Mouse (Mus musculus): ENCODE results near the gene Jag2. TPM values are rescaled to one million over a fixed set of nuclear protein-coding genes. Genes with fewer than 3 reads are reported as not detected.

Jag2 gene
- total RNA-seq (2015) (0.36 and 1.3 TPM in 2 replicates), total RNA-seq (2017) (not detected in 2 replicates)

DNA sequence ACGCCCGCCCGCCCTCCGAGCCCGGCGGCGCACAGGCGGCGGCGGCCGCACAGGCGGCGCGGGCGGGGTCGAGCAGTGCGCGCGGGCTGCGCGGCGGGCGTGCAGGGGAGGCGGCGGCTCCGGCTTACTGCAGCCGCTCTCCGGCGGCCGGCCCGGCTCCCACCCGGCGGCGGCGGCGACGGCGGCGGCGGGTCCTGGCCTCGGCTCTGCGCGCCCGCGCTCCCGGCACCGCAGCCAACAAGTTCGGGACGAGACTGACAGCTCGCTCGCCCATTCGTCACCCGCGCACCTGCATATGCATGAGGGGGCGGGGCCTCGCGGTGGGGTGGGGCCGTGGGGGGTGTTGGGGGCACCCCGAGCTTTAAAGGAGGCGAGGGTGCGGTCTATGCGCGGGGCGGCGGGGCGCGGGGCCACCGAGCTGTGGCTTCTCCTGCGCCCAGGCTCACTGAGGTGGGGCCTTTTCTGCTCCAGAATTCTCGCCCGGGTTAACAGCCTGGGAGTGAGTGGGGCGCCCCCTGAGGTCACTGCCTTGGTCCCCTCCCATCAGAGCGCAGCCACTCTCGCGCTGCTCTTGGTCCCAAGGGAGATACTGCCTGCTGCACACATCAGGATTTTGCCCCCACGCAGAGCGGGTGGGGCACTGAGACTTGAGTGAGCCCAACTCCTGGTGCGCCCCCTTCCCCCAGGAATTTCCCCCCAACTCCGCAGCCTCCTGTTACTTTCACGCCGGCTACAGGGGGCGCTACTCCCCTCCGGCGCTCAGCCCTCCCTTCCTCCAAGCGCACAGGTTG lies at the start of gene Jag2:
Gene Jag2, minus strand, starts transcription at position 215 of the 791 bp plus-strand sequence.
- no peak for ATAC-seq (ENCODE audit: poor library complexity, severe bottlenecking)

DNA sequence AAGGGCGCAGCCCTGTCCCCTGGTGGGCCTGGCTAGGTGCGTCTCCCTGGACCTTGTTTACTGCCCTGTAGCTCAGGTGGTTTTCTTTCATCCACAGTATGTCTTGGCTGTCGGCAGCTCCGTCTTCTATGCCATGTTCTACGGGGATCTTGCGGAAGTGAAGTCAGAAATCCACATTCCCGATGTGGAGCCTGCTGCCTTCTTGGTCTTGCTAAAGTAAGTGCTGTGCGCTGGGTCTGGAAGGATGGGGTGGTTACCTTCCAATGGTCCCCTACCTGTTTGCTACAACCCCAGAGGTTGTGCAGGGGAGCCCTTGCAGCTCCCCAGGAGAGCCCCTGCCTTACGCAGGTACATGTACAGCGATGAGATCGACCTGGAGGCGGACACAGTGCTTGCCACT lies 47.6 kb upstream of the Jag2 start:
- ATAC-seq (ENCODE audit: poor library complexity, severe bottlenecking): no peak

DNA sequence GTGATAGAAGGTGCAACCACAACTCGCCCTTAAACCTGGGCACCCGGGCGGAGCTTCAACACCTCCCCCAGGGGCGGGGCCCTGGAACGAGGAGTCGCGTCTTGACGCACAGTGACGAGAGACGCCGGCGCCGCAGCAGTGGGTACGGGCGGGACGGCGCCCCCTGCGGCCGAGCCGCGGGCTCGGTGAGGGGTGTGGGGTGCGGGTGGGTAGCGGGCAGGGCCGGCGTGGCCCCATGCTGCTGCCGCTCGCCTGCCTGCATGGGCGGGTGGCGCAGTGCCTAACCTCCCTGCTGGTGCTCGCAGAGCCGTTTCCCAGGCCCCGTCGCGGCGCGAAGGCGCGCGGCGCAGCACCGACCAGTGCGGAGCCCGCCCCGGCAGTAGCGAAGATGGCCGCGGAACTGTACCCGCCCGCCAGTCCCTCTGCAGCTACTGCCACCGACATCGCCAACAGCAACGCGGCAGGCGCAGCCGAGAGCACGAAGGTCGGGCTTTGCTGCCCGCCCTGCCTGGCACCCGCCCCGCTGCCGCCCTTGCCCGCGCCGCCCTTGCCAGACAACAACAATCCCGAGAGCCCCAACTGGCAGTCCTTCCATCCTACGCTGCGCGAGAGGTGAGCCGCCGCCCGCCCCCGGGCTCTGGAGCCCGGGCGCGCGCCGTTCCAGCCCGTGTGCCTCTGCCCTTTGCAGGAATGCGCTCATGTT lies 46.9 kb upstream of the Jag2 start, which contains the start of gene Btbd6:
Gene Btbd6, plus strand, starts transcription at position 112 of the 703 bp plus-strand sequence.
- peak; percentile 96 for ATAC-seq (ENCODE audit: poor library complexity, severe bottlenecking)

DNA sequence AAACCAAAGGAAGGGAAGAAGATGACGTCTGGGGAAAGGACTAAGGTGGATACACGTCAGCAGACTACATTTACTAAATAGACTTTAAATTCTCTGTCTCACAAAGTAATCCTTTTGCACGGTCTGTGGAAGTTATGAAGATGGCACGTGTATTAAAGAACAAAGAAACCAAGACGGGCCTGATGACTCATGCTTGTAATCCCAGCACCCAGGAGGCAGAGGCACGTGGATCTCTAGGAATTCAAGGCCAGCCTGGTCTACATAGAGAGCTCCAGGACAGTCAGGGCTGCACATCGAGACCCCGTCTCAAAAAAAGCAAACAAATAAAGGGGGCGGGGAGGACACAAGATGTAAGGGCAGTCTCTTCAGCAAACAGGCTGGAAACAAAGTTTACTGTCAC lies 45.2 kb upstream of the Jag2 start:
- ATAC-seq (ENCODE audit: poor library complexity, severe bottlenecking): no peak

DNA sequence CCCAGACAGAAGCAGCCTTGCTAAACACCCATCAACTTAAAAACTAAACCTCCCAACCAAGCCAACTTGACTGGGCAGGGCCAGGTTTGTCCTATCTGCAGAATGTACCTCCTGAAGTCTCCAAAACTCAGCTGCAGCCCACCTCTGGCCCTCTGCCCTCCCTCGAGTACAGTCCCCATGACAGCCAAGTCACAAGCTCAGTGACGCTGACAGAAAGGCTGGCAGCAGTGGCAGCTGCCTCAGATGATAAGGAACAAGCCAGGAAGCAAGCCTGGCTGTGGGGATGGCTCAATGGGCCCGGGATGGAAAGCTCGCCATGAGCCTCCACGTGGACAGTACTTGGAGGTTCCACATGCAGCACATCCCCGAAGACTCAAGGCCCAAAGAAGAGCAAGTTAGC lies 40.0 kb upstream of the Jag2 start:
- ATAC-seq (ENCODE audit: poor library complexity, severe bottlenecking): no peak

DNA sequence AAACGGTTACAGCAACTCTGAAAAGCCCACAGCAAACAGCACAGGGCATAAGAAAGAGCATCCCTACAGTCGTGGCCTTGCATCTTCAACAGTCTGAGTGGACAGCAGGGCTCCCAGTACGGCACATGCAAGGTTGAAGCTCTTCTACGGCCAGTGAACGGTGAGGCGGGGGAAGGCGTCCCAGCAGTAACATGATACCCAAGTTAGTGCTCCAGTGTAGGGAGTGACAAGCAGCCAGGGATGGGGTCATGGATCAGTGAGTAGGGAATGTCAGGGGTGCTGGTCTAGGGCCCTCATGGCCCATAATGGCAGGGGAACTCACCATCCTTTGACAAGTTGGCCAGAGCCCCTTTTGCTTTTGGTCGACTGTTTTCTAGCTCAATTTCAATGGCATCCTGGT lies 39.4 kb upstream of the Jag2 start:
- ATAC-seq (ENCODE audit: poor library complexity, severe bottlenecking): no peak

DNA sequence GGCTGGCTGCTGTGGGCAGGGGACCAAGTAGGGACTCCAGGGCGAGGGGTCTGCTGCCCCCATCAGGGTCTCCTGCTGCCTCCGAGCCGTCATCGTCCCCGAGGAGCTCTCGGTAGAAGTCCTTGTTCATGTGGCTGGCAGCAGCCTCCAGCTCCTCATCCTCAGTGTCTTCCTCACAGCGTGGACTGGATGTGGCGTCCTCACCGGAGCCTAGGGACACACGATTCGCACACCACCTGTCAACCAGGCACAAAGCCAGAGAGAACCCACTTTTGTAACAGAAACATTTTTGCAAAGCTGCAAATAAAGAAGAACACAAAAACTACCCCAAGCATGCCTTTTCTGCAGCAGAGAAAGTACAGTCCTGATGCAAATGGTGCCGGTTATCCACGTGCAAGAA lies 36.2 kb upstream of the Jag2 start:
- no peak for ATAC-seq (ENCODE audit: poor library complexity, severe bottlenecking)

DNA sequence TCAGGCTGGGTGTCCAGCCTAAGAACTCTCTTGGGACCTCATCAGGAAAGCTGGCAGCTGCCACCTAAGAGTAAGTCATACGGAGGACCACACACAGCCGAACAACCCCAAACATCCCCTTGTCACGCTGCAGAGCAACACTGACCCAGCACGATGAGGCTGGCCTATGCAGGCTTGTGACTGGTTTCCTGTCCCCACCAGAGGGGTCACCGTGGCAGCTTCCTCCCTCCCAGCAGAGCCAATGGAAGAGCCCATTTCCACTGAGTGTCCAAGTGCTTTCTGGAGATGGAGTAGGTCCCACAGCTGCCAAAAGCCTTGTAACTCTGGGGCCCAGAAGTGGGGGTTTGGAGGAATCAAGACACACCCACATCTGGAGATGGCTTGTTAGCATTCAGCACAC lies 32.3 kb upstream of the Jag2 start:
- no peak for ATAC-seq (ENCODE audit: poor library complexity, severe bottlenecking)

DNA sequence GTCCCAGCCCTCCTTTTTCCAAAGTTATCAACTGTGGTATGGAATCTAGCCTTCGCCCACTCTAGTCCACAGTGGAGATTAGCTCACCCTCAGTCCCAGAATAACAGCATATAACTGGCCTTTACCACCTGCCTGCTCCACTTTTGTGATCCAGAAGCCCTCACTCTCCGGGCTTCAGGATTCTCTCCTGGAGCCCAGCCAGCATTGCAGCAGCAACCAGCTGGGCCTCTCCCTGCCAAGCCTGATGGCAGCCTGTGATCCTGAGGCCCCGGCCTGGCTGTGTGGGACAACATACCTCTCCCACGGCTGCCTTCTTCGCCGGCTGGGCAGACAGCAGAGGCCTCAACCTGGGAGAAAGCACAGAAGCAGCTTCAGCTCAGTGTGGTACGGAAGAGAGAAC lies 31.9 kb upstream of the Jag2 start:
- ATAC-seq (ENCODE audit: poor library complexity, severe bottlenecking): no peak

DNA sequence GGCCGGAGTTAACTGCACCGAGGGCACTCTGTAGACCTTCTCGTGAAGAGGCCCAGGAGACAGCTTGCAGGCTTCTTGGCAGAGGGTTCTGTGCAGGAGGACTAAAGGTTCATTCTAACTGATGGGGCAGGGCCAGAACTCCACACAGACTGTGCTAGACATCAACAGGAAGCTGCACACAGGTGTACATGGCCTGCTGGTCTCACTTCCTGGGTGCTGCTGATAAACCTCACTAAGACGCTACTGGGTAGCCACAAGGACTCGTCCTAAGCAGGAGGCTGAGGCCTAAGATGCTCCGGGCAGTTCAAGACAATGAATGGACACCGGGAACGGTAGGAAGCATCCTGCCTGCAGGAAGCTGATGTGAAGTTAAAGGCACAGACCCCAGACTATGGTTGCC lies 29.8 kb upstream of the Jag2 start:
- ATAC-seq (ENCODE audit: poor library complexity, severe bottlenecking): no peak

DNA sequence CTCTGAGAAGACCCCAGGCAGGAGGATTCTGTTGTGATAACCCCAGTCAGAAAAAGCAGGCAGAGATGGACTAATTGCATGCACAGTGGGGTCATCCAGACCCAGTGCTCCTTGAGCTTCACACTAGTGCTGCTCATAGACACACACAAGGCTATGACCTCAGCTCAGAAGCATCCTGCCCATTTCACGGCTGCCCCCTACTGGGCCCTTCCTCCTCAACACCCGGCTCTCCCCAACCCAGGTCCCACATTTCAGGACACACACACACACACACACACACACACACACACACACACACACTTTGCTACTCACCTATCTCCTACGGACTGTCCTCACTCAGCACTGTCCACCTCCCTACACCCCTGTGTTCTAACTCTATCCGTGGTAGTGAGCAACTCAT lies 28.7 kb upstream of the Jag2 start:
- peak; percentile 46 for ATAC-seq (ENCODE audit: poor library complexity, severe bottlenecking)

DNA sequence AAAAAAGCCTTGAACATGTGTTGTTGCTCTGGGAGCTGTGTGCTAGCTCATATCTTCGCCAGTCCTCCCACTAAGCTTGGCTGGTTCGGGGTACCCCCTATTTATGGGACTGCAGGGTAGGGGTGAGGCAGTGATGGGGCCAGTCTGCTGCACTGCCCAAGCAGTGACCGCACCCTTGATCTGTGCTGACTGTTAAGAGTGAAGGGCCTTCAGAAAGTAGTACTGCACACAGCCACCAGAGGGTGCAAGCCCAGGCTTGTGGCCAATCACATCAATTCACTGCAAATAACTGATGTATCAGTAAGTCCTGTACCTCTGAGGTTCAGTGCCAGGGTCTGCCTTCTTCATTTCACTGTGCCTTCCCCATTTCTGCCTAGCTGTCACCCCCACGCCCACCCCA lies 26.2 kb upstream of the Jag2 start:
- ATAC-seq (ENCODE audit: poor library complexity, severe bottlenecking): peak; percentile 80

DNA sequence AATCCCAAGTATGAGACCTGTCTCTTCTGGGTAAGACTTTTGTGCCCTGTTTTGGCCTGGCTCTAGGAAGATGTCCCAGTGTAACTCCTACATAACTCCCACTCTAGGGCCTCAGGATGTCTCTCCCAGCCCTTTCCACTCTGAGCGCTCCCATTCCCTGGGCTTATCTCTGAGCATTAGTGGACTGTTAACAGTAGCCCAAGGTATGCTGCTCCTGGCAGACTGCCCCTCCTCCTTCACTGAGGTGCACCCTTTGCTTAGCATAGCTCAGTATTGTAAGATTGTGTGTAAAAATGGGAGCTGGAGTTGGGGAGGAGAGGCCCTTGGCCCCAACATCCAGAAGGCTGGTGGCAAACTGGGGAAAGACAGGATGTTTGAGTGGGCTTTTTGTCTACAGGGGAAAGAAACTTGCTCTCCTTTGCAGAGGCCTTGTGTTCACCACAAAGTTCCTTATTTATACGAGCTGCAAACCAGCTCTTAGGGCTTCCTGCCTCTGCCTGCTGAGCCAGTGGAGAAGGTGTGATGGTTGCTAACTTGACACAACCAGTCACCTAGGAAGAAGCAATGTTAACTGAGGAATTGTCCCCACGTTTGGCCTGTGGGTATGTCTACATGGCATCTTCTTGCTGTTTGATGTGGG lies 23.5 kb upstream of the Jag2 start:
- ATAC-seq (ENCODE audit: poor library complexity, severe bottlenecking): no peak

DNA sequence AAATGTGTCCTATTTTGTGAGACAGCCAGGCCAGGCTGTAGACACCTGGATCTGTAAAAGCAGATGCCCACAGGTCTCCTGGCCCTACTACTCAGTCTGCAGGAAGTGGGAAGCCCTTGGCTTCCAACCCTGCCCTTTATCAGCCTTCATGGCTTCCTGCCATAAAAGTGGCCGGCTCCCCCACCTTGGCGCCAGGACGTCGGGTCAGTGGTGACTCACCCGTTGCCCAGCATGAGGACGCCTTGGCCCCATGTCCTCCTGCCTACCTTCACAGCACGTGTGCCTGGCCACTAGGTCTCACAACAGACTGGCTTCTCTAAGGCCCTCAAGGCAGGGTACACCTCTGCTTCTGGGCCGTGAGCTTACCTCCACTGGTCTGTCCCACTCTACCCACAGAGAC lies 22.9 kb upstream of the Jag2 start:
- ATAC-seq (ENCODE audit: poor library complexity, severe bottlenecking): no peak

DNA sequence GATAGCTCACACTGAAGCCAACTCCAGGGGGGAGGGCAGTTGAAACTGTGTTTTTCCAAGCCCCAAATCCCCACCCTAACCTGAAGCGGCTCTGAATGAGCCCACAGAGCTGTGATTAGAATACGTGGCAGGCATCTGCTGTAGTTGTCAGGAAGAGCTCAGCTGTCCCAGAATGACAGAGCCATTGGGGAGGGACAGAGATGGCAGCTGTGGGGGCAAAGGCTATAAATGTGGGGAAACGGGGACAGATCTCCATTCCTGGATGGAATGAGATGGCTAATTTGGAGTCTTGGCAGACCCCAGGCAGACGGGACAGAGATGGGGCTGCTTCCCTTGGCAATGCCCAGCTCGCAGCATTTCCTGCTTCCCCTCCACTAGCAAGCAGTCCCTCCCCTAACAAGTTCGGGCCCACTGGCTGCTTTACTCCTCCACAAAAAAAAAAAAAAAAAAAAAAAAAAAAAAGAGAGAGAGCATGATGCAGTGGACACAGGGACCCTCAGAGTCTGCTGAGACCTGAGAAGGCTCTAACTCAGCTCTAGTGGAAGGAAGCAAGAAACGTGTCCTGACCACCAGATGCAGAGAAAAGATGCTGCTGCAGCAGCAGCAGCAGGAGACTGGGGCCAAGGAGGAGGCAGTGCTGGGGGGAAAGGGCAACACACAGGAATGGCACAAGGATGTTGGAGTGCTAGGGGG lies 21.7 kb upstream of the Jag2 start:
- ATAC-seq (ENCODE audit: poor library complexity, severe bottlenecking): no peak

DNA sequence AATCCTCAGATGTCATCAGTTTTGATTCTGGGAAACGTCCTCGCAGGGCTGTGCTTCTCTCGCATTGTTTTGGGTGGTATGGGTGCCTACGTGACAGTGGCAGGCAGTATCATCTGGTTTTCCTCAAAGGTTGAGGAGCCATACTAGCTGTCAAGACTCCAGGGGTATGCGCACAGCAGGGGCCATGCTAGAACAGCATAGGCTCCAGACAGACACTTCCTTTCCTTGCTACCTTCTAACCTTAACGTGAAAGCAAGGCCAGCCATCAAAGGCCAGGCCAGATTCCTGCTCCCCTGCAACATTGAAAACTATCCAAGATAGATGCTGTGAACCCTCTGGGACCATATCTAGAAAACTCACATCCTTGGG lies 21.2 kb upstream of the Jag2 start:
- no peak for ATAC-seq (ENCODE audit: poor library complexity, severe bottlenecking)

DNA sequence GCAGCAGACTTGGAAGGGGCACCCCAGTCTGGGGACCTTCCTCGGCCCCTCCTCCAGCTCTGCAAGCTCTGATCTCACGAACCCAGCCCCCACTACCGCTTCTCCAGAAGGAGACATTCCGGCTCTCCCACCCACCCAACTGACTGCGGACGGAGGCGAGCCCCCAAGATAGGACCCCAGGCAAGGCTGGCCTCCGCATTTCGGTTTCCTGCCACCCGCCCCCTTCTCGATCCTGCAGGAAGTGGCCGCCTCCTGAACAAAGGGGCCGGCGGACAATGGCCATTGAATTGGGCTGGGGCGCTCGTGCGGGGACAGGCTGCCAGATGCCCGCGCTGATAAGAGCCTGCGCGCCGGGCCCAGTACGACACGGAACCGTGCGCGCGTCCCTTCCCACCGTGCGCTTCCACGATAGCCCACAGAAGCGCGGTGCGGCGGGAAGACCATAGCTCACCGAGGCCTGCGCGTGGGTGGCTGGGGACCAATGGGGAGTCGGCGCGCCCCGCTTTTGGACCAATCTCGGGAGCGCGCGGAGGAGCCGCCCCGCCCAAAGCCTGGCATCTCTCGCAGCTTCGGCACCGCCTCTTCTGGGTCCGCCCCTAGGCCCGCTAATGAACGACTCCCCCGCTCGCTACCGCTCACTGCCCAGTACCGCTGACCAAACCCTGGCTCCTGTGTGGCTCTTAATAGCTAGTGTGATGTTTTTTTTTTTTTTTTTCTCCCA lies 20.6 kb upstream of the Jag2 start:
- peak; percentile 79 for ATAC-seq (ENCODE audit: poor library complexity, severe bottlenecking)

DNA sequence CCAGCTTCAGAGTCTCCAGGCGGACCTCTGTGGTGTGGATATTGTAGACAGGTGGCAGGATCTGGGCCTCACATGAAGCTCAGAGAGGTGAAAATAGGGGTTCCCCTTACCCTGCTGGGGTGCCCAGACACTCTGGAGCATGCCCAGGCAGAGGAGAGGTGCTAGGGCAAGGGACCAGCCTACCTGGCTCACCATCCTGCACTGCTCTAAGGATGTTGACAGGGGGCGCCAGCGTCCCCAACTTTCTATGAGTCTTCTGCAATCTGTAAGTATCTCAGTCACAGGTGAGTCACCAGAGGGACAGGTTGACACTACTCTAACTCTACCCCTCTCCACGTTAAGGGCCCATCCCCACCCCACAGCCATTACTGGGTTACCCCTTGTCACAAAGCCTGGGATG lies 17.7 kb upstream of the Jag2 start:
- 0 out of 2 replicates have a peak, but pooled peaks have one; percentile 25 for ATAC-seq (ENCODE audit: poor library complexity, severe bottlenecking)

DNA sequence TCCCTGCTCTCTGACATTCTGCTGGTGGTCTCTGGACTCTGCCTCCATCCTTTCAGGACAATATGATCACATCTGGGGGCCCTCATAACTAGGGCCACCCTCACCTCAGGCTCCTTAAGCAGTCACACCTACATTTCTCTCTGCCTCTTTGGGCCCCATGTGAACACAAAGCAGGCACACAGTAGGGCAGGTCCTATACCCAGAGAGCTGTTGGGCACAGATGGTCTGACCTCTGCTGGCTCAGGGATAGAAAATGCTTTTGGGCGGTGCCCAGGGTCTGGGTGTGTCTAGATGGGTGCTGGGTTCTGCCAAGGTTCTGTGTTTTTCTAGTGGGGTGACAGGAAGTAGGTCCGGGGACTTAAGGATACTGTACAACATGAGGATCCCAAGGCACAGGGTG lies 14.1 kb upstream of the Jag2 start:
- no peak for ATAC-seq (ENCODE audit: poor library complexity, severe bottlenecking)
